Mouse (Mus musculus) neural tube, embryonic 13.5 days (tissue): ENCODE results near the gene Agbl5. TPM values are rescaled to one million over a fixed set of nuclear protein-coding genes. Genes with fewer than 3 reads are reported as not detected.

Experiments used
- ATAC-seq: fragments of 200-750 bp; cut with Nextera tagmentation; 2 replicates; pipeline ENCODE4 v1.8.0; 2017; ENCODE audit warnings: low read depth, mild to moderate bottlenecking, moderate TSS enrichment, moderate library complexity
- H3K27ac ChIP-seq: fragments of 300-500 bp; sonication (generic); replicated peaks from 2 replicates; pipeline ENCODE4 v1.5.1; 2015; ENCODE audit warnings: moderate library complexity, mild to moderate bottlenecking, inconsistent platforms
- H3K27me3 ChIP-seq: fragments of 300-500 bp; sonication (generic); 2 replicates; pipeline ENCODE4 v1.6.1; 2015; ENCODE audit warnings: mild to moderate bottlenecking, inconsistent platforms
- H3K36me3 ChIP-seq: fragments of 300-500 bp; sonication (generic); 2 replicates; pipeline ENCODE4 v1.6.1; 2015; ENCODE audit warnings: mild to moderate bottlenecking, inconsistent platforms
- H3K4me1 ChIP-seq: fragments of 300-500 bp; sonication (generic); replicated peaks from 2 replicates; pipeline ENCODE4 v1.6.1; 2015; ENCODE audit warnings: inconsistent platforms
- H3K4me2 ChIP-seq: fragments of 300-500 bp; sonication (generic); 2 replicates; pipeline ENCODE4 v1.6.1; 2015; ENCODE audit warnings: inconsistent platforms, mild to moderate bottlenecking, moderate library complexity
- H3K4me3 ChIP-seq: fragments of 300-500 bp; sonication (generic); 2 replicates; pipeline ENCODE4 v1.5.1; 2015; ENCODE audit warnings: mild to moderate bottlenecking, inconsistent platforms
- H3K9ac ChIP-seq: fragments of 300-500 bp; sonication (generic); 2 replicates; pipeline ENCODE4 v1.6.1; 2015; ENCODE audit warnings: moderate library complexity, mild to moderate bottlenecking, inconsistent platforms
- H3K9me3 ChIP-seq: fragments of 300-500 bp; sonication (generic); 2 replicates; pipeline ENCODE4 v1.6.1; 2016; ENCODE audit warnings: inconsistent platforms
- WGBS: fragments of 180-500 bp; shearing (Covaris S2); methylation state at CpG from one replicate; pipeline ENCODE4 v1.1.7; 2015; 5-methylcytosine and 5-hydroxymethylcytosine counted together
- polyA plus RNA-seq: library from polyadenylated mRNA; unstranded; fragments of >200 nt; fragmentation: Nextera tagmentation; extraction: Ambion mirVana; gene quantifications from 2 replicates; pipeline ENCODE4 v1.2.1, GENCODE M21; 2015

Agbl5 gene
- polyA plus RNA-seq, 1 experiment from 2014 or later = 25.8 TPM

- peak; percentile 44 for ATAC-seq
These were observed 56.7 kb downstream of the Agbl5 start, which contains the start of gene Cgref1 for GRCm38 (mm10) chr5:30944956-30945781. Gene Cgref1 (minus strand): TSS chr5:30945591.

GRCm38 (mm10) chr5:30948620-30949019, 60.1 kb downstream of the Agbl5 start:
- Histone ChIP-seq H3K27me3 (0 out of 2 replicates have a peak, but pooled peaks cover 5% of the 10 kb centered on the region), H3K9me3 (no peaks in the 10 kb centered on the region), H3K36me3 (peaks cover 20% of the 10 kb centered on the region), H3K27ac (no peak overlapping the region), H3K4me1 (peaks cover 25% of the 10 kb centered on the region), H3K9ac (no peak overlapping the region), H3K4me3 (no peak overlapping the region), H3K4me2 (no peak overlapping the region)
- 87% methylated on average over 5 of the region's 5 CpGs for WGBS
- no peak for ATAC-seq

More at GRCm38 (mm10) chr5:30944956-30945781, 56.7 kb downstream of the Agbl5 start, which contains the start of gene Cgref1:
- Histone ChIP-seq H3K27me3 (0 out of 2 replicates have a peak, but pooled peaks cover 5% of the 10 kb centered on the region), H3K4me1 (peaks cover 17% of the 10 kb centered on the region), H3K9me3 (no peaks in the 10 kb centered on the region), H3K9ac (peak within 1 kb of the TSS; percentile 75), H3K4me2 (peak within 1 kb of the TSS; percentile 81), H3K4me3 (peak within 1 kb of the TSS; percentile 55), H3K27ac (0 out of 2 replicates have a peak within 1 kb of the TSS, but pooled peaks have one; percentile 9), H3K36me3 (no peaks in the 10 kb centered on the region)
- 4% methylated on average over 44 of the region's 44 CpGs for WGBS

GRCm38 (mm10) chr5:30949654-30950326, 61.3 kb downstream of the Agbl5 start:
- under 1% methylated on average over 31 of the region's 31 CpGs for WGBS

GRCm38 (mm10) chr5:30950451-30950850, 62.0 kb downstream of the Agbl5 start:
- WGBS = 57% methylated on average over 4 of the region's 4 CpGs
- Histone ChIP-seq H3K27ac (peak overlapping the region; percentile 68; the same call in 1 of the 2 replicates), H3K4me3 (peak overlapping the region; percentile 53), H3K4me1 (peaks cover 19% of the 10 kb centered on the region), H3K4me2 (peak overlapping the region; percentile 77), H3K27me3 (no peaks in the 10 kb centered on the region), H3K9me3 (no peaks in the 10 kb centered on the region), H3K9ac (peak overlapping the region; percentile 68), H3K36me3 (peaks cover 38% of the 10 kb centered on the region)
- ATAC-seq = no peak; the same call in 1 of the 2 replicates

More at GRCm38 (mm10) chr5:30949654-30950326, 61.3 kb downstream of the Agbl5 start:
- Histone ChIP-seq H3K36me3 (peaks cover 32% of the 10 kb centered on the region), H3K27ac (peak overlapping the region; percentile 68), H3K9ac (peak overlapping the region; percentile 68), H3K4me3 (peak overlapping the region; percentile 53), H3K27me3 (0 out of 2 replicates have a peak, but pooled peaks cover 4% of the 10 kb centered on the region), H3K4me1 (peaks cover 24% of the 10 kb centered on the region), H3K9me3 (no peaks in the 10 kb centered on the region), H3K4me2 (peak overlapping the region; percentile 77)
- peak; percentile 90 for ATAC-seq

- H3K9me3 ChIP-seq = no peaks in the 10 kb centered on the region
- H3K27me3 ChIP-seq = no peaks in the 10 kb centered on the region
- H3K4me1 ChIP-seq = peaks cover 19% of the 10 kb centered on the region
- peaks cover 43% of the 10 kb centered on the region for H3K36me3 ChIP-seq
- no peak overlapping the region for H3K27ac ChIP-seq
- H3K9ac ChIP-seq = no peak overlapping the region
- WGBS = 94% methylated on average over 2 of the region's 2 CpGs
- ATAC-seq = no peak
- no peak overlapping the region; the same call in 1 of the 2 replicates for H3K4me3 ChIP-seq
- H3K4me2 ChIP-seq = no peak overlapping the region
These were observed 62.4 kb downstream of the Agbl5 start for GRCm38 (mm10) chr5:30950922-30951321.

- peaks cover 19% of the 10 kb centered on the region for H3K4me1 ChIP-seq
- no peak overlapping the region for H3K27ac ChIP-seq
- H3K9ac ChIP-seq = no peak overlapping the region
- peaks cover 45% of the 10 kb centered on the region for H3K36me3 ChIP-seq
- H3K4me3 ChIP-seq = no peak overlapping the region
- no peak overlapping the region for H3K4me2 ChIP-seq
- no peaks in the 10 kb centered on the region for H3K27me3 ChIP-seq
- WGBS = 86% methylated on average over 6 of the region's 6 CpGs
- no peak for ATAC-seq
- H3K9me3 ChIP-seq = no peaks in the 10 kb centered on the region
These were observed 63.2 kb downstream of the Agbl5 start for GRCm38 (mm10) chr5:30951706-30952105.

GRCm38 (mm10) chr5:30952551-30952950, 64.1 kb downstream of the Agbl5 start:
- no peak overlapping the region for H3K4me2 ChIP-seq
- H3K27ac ChIP-seq = no peak overlapping the region
- no peaks in the 10 kb centered on the region for H3K27me3 ChIP-seq
- peaks cover 23% of the 10 kb centered on the region for H3K4me1 ChIP-seq
- no peaks in the 10 kb centered on the region for H3K9me3 ChIP-seq
- H3K9ac ChIP-seq = no peak overlapping the region
- peaks cover 49% of the 10 kb centered on the region for H3K36me3 ChIP-seq
- ATAC-seq = no peak
- WGBS = 90% methylated on average over 5 of the region's 5 CpGs
- no peak overlapping the region for H3K4me3 ChIP-seq

- H3K27me3 ChIP-seq = no peaks in the 10 kb centered on the region
- no peak overlapping the region for H3K4me3 ChIP-seq
- no peak for ATAC-seq
- H3K9ac ChIP-seq = no peak overlapping the region
- peaks cover 36% of the 10 kb centered on the region for H3K4me1 ChIP-seq
- no peak overlapping the region for H3K27ac ChIP-seq
- peaks cover 62% of the 10 kb centered on the region for H3K36me3 ChIP-seq
- H3K4me2 ChIP-seq = no peak overlapping the region
- H3K9me3 ChIP-seq = no peaks in the 10 kb centered on the region
- WGBS = 93% methylated on average over 6 of the region's 6 CpGs
These were observed 65.6 kb downstream of the Agbl5 start for GRCm38 (mm10) chr5:30954065-30954464.

- H3K4me1 ChIP-seq = peaks cover 36% of the 10 kb centered on the region
- H3K4me3 ChIP-seq = no peak overlapping the region
- peaks cover 62% of the 10 kb centered on the region for H3K36me3 ChIP-seq
- ATAC-seq = no peak
- no peaks in the 10 kb centered on the region for H3K9me3 ChIP-seq
- no peak overlapping the region for H3K27ac ChIP-seq
- H3K4me2 ChIP-seq = no peak overlapping the region
- H3K9ac ChIP-seq = no peak overlapping the region
- no peaks in the 10 kb centered on the region for H3K27me3 ChIP-seq
- 94% methylated on average over 9 of the region's 9 CpGs for WGBS
These were observed 66.1 kb downstream of the Agbl5 start for GRCm38 (mm10) chr5:30954556-30954955.

- 99% methylated on average over 6 of the region's 6 CpGs for WGBS
- no peak for ATAC-seq
- no peaks in the 10 kb centered on the region for H3K27me3 ChIP-seq
- no peaks in the 10 kb centered on the region for H3K9me3 ChIP-seq
- no peak overlapping the region for H3K27ac ChIP-seq
- no peak overlapping the region for H3K9ac ChIP-seq
- peaks cover 29% of the 10 kb centered on the region for H3K4me1 ChIP-seq
- H3K4me2 ChIP-seq = no peak overlapping the region
- H3K4me3 ChIP-seq = no peak overlapping the region
- H3K36me3 ChIP-seq = peaks cover 62% of the 10 kb centered on the region
These were observed 67.3 kb downstream of the Agbl5 start for GRCm38 (mm10) chr5:30955751-30956150.
